Mouse (Mus musculus) CD4-positive helper T cell, adult 2 months (primary cell): ENCODE measurements around the gene Olfr1079.
"Not testable (repeated sequence)": the region's sequence is repeated elsewhere in the genome, so short reads cannot be mapped to it uniquely, and the experiment has no call there.

Source experiments
- DNase-seq: peaks from one replicate; pipeline ENCODE4 v3.0.0-alpha.2; 2012; ENCODE audit warnings: low read depth, missing footprints, low spot score

Gene Olfr1079

DNA sequence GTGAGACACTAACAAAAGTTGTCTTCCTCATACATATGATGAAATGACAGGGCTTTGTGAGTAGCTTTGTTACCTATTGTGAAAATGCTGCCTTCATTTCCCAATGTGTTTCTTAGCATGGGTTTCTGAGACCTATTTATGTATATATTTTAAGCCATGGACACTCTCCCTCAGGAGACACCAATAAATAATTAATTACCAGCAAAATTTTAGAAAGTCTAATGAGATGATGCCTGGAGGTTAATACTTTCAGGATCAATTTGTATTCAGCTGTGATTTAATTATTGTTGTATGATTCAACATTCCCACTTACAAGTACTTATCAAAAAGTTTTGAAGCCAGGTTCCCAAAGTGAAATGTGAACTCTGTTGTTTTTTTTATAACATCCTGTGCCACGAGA is at the start of gene Olfr1079:
Gene Olfr1079 (minus strand): TSS at position 101 of the 400 bp plus-strand sequence.
- DNase-seq: no peak

DNA sequence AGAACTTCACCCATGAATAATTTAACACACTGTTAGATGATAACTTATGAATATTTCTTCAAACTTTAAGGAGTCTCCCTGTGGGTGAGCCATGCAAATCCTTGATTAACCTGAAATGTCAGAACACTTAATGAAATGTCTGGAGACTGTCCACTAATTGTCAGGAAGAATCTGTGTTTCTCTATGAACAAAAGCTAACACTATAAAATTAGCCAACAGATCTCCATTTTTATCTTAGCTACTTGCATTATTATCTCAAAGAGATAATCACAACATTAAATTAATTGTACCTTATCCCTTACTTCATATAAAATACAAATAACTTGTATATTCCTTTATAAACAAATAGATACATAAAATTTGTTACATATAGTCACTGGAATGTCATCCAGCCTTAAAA is 15.9 kb upstream of the Olfr1079 start, which contains the start of gene Olfr1080:
Gene Olfr1080 (minus strand): TSS at position 101 of the 400 bp plus-strand sequence.
- not testable (repeated sequence) for DNase-seq

DNA sequence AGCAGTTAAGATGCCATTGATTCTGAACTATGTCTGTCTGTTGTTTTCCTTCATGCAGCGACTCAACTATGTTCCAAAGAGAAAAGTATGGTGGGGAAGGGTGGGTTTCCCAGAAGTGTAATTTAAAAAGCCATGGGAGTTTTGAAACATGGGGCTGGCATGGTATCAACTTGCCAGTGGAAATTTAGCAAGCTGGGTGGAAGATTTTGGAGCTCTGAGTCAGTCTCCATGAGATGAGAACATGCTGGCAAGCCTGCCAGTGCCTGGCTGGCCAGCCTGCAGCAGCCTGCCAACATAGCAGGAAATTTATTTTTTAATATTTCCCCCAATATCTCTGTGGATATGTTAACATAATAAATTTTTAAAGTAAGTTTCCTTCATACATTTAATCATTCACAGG is 11.3 kb downstream of the Olfr1079 start:
- no peak for DNase-seq

DNA sequence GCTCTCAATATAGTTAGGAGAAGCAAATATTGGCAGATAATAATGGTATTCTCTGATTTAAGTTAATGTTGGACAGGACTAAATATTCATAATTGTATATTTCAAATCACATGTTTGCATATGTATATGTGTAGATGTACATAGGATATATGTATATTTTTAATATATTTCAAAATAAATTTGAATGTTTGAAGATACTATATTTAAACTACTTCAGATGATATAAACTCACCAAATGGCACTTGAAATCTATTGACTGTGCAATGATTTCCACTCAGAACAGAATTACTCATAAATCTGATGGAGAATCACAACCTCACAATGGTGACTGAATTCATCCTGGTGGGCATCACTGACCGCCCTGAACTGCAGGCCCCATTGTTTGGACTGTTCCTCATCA is 34.1 kb downstream of the Olfr1079 start, which contains the start of gene Olfr1076:
Gene Olfr1076 (plus strand): TSS at position 301 of the 400 bp plus-strand sequence.
- no peak for DNase-seq

DNA sequence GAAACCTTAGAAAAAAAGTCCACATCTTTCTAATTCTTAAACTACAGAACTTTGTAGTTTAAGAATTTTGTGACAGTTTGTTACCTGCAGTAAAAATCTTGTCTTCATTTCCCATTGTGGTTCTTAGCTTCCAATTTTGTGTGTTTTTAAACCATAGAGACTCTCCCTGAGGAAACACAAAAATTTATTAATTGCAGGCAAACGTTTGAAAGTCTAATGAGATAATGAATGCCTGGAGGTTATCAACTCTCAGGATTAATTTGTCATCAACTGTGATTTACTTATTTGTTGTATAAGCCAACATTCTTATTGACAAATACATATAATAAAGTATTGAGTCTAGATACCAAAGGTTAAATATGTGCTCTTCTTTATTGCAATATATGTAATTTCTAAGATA is 55.0 kb downstream of the Olfr1079 start, which contains the start of gene Olfr228:
Gene Olfr228 (minus strand): TSS at position 101 of the 400 bp plus-strand sequence.
- no peak for DNase-seq
